Mouse (Mus musculus) T-cell, adult 66 days (primary cell): ENCODE data around the gene Gm29582. TPM values are rescaled to one million over a fixed set of nuclear protein-coding genes. Genes with fewer than 3 reads are reported as not detected.

Source experiments
- total RNA-seq, 2 experiments: library from RNA; stranded (reverse); gene quantifications; 3 replicates in 1 of 2; 4 replicates in 1 of 2; pipeline ENCODE4 v1.2.4; 2023

Gm29582 gene
- not detected for total RNA-seq

DNA sequence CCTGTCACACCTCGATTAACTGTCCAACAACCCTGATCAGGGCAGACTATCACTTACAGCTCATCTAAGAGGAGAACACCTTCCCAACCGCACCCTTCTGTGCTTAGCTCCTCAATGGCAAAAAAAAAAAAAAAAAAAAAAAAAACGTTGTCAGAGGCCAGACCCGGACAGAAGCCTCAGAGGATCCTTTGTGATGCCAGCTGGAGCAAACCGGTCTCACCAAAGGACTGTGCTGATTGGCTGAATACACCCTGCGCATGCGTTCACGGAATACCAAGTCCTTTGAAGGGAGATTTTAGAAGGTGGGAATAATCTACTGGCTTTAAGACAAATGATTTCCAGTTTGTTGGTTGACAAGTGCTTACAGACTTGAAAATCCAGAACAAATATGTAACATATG lies at the start of gene Gm29582:
TSS of gene Gm29582 (minus strand) at position 101 of the 400 bp plus-strand sequence.

